Mouse (Mus musculus) embryo, embryonic 9.5 days (tissue): ENCODE data around the gene Atp1a4.
A peak's percentile ranks its signal among the peaks of the same experiment; 100 is the strongest.

Source experiments
- DNase-seq: peaks from one replicate; pipeline ENCODE4 v3.0.0-alpha.2; 2017; ENCODE audit errors: extremely low spot score

Atp1a4 gene

GRCm38 (mm10) chr1:172258314-172258713 lies at the start of gene Atp1a4:
TSS of gene Atp1a4 (minus strand) at chr1:172258414.
- no peak for DNase-seq

- no peak for DNase-seq
Measured at GRCm38 (mm10) chr1:172307936-172308335, 49.7 kb upstream of the Atp1a4 start.

- no peak for DNase-seq
Measured at GRCm38 (mm10) chr1:172306885-172307284, 48.7 kb upstream of the Atp1a4 start.

- no peak for DNase-seq
Measured at GRCm38 (mm10) chr1:172306196-172306595, 48.0 kb upstream of the Atp1a4 start.

- no peak for DNase-seq
Measured at GRCm38 (mm10) chr1:172305635-172306034, 47.4 kb upstream of the Atp1a4 start.

- no peak for DNase-seq
Measured at GRCm38 (mm10) chr1:172305153-172305552, 46.9 kb upstream of the Atp1a4 start.

- no peak for DNase-seq
Measured at GRCm38 (mm10) chr1:172304443-172304842, 46.2 kb upstream of the Atp1a4 start.

GRCm38 (mm10) chr1:172302851-172303250 lies 44.6 kb upstream of the Atp1a4 start:
- peak; percentile 72 for DNase-seq

- no peak for DNase-seq
Measured at GRCm38 (mm10) chr1:172302311-172302710, 44.1 kb upstream of the Atp1a4 start.

GRCm38 (mm10) chr1:172301180-172301579 lies 43.0 kb upstream of the Atp1a4 start:
- DNase-seq, result no peak

- DNase-seq, result no peak
Measured at GRCm38 (mm10) chr1:172300247-172300646, 42.0 kb upstream of the Atp1a4 start.

GRCm38 (mm10) chr1:172299528-172299927 lies 41.3 kb upstream of the Atp1a4 start:
- no peak for DNase-seq

- DNase-seq, result peak; percentile 55
Measured at GRCm38 (mm10) chr1:172297611-172298537, 39.7 kb upstream of the Atp1a4 start, which contains the start of gene Atp1a2. TSS of gene Atp1a2 (minus strand) at chr1:172298064.

- DNase-seq, result no peak
Measured at GRCm38 (mm10) chr1:172296816-172297510, 38.7 kb upstream of the Atp1a4 start.

- DNase-seq, result no peak
Measured at GRCm38 (mm10) chr1:172295751-172296197, 37.6 kb upstream of the Atp1a4 start.

- DNase-seq, result no peak
Measured at GRCm38 (mm10) chr1:172293449-172293848, 35.2 kb upstream of the Atp1a4 start.

GRCm38 (mm10) chr1:172292880-172293279 lies 34.7 kb upstream of the Atp1a4 start:
- no peak for DNase-seq

GRCm38 (mm10) chr1:172289617-172289946 lies 31.4 kb upstream of the Atp1a4 start:
- no peak for DNase-seq

GRCm38 (mm10) chr1:172288900-172289616 lies 30.8 kb upstream of the Atp1a4 start:
- no peak for DNase-seq

- DNase-seq, result no peak
Measured at GRCm38 (mm10) chr1:172286740-172287139, 28.5 kb upstream of the Atp1a4 start.

GRCm38 (mm10) chr1:172284221-172284620 lies 26.0 kb upstream of the Atp1a4 start:
- no peak for DNase-seq

- DNase-seq, result no peak
Measured at GRCm38 (mm10) chr1:172283073-172283472, 24.9 kb upstream of the Atp1a4 start.
